Mouse (Mus musculus): ENCODE measurements around the gene Fstl4. TPM values are rescaled to one million over a fixed set of nuclear protein-coding genes. Genes with fewer than 3 reads are reported as not detected.

Fstl4 gene
- total RNA-seq, 2 experiments from 2014 or later: 11.6 to 12.8 TPM

- no peak for DNase-seq (ENCODE audit: low spot score in 2 of 2)
Measured at GRCm38 (mm10) chr11:53013906-53014305, 249.5 kb downstream of the Fstl4 start.

GRCm38 (mm10) chr11:53016358-53017021 lies 252.1 kb downstream of the Fstl4 start:
- DNase-seq (ENCODE audit: low spot score in 2 of 2): no peak

- DNase-seq (ENCODE audit: low spot score in 2 of 2): no peak
Measured at GRCm38 (mm10) chr11:53019509-53019908, 255.1 kb downstream of the Fstl4 start.

GRCm38 (mm10) chr11:53024403-53024802 lies 260.0 kb downstream of the Fstl4 start:
- no peak for DNase-seq (ENCODE audit: low spot score in 2 of 2)

DNA sequence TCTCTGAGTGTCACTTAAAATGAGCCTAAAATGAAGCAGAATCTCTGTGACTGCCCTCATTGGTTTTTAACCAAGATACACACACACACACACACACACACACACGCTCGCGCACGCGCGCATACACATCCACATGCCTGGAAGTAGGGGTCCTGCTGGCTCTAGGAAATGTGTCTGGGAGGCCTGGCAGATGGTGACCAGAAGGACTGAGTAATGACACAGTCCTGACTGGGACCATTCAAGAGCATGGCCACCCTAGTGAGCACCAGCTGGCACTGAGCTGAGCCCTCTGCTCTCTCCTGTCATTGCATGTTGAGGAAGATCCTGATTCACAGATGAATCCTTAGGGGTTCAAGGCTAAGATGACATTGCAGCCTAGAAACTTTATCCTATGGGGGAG lies 261.3 kb downstream of the Fstl4 start:
- no peak for DNase-seq (ENCODE audit: low spot score in 2 of 2)

DNA sequence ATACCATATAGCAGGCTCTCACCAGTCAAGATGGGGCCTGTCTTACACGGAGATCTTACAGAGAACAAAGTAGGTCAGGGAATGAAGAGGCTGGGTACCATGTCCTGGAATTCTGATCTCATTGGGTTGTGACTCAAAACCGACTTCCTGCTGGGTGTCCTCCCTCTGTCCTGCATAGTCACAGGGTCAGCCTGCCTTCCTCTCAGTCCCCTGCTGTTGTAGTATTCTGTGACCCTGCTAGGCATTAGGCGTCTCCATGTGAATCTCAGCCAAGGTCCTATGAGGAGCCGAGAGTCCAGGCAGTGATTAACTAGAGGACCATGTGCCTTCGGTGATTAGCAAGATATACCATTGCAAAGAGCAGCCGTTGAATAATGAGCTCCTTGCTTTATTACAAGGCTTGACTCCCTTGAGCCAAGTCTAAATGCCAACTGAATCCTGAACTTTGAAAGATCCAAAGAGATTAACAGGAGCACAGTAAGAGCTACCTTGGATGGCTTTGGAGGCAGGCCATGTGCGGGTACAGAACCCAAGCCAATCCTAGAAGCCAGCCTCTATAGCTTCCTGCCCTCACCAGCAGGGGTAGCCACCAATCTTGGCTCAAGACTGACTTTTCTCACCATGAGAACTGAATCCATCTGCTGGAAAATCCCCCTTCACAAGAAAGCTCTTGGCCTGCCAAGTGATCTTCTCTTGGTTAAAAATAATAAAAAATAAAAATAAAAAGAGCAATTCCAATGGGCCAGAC lies 264.2 kb downstream of the Fstl4 start:
- DNase-seq (ENCODE audit: low spot score in 2 of 2): no peak

GRCm38 (mm10) chr11:53031777-53032176 lies 267.3 kb downstream of the Fstl4 start:
- DNase-seq (ENCODE audit: low spot score in 2 of 2): no peak

DNA sequence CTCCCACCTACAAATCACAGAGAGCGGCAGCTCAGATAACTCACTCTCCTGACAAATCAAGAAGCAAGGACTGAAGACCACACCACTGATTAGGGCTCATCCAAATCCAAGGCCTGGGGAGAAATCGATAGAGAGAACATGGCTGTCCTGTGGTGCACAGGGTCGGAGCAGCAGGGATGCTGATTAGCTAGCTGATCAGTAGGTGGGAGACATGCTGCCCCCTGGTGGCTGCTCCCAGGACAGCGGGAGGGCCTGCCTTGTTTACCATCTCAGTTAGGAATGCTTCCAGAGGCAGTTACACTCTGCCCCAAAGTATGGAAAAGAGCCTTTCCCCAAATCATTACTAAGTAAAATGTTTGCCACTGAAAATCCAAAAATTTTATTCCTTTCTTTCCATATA lies 267.9 kb downstream of the Fstl4 start:
- peak; percentile 68 to 92 for DNase-seq (ENCODE audit: low spot score in 2 of 2)

- DNase-seq (ENCODE audit: low spot score in 2 of 2): no peak
Measured at GRCm38 (mm10) chr11:53035414-53035813, 271.0 kb downstream of the Fstl4 start.

GRCm38 (mm10) chr11:53046850-53047249 lies 282.4 kb downstream of the Fstl4 start:
- DNase-seq (ENCODE audit: low spot score in 2 of 2): no peak

DNA sequence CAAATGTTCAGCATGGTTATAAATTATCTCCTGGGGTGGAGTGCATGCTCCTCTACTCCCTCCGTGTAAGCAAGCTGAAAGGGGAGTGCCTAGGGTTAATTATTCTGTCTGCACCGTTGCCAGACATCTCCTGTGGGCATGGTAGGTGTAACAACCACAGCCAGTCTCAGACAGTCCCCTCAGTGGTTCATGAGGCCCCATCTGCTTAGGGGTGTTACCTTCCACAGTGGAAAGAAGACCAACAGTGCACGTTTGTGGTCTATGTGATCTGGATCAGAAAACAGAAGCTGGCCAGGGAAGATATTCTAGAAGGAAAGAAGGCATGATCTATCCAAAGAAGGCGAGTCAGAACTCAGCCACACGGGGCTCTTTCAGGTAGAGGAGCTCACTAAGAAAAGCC lies 289.7 kb downstream of the Fstl4 start:
- no peak for DNase-seq (ENCODE audit: low spot score in 2 of 2)

- DNase-seq (ENCODE audit: low spot score in 2 of 2): no peak
Measured at GRCm38 (mm10) chr11:53055896-53056295, 291.5 kb downstream of the Fstl4 start.

DNA sequence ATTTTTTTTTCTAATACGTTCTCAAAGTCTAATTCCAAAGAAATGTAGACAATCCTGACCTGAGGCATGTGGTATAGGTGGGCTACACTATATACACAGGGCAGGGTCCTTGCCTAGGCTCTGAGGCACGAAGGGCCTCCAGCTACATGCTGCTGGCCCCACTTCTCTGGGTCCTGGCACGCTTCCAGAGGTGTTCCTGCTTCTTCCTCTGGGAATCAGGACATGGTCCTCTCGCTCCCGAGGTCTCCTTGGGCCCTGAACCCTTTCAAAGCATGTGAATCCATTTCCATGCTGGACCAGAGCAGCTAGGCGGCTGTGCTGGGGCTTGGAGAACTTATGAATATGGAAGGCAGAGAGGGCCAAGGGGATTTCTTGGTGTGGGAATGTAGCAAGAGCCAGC lies 292.3 kb downstream of the Fstl4 start:
- DNase-seq (ENCODE audit: low spot score in 2 of 2): no peak

DNA sequence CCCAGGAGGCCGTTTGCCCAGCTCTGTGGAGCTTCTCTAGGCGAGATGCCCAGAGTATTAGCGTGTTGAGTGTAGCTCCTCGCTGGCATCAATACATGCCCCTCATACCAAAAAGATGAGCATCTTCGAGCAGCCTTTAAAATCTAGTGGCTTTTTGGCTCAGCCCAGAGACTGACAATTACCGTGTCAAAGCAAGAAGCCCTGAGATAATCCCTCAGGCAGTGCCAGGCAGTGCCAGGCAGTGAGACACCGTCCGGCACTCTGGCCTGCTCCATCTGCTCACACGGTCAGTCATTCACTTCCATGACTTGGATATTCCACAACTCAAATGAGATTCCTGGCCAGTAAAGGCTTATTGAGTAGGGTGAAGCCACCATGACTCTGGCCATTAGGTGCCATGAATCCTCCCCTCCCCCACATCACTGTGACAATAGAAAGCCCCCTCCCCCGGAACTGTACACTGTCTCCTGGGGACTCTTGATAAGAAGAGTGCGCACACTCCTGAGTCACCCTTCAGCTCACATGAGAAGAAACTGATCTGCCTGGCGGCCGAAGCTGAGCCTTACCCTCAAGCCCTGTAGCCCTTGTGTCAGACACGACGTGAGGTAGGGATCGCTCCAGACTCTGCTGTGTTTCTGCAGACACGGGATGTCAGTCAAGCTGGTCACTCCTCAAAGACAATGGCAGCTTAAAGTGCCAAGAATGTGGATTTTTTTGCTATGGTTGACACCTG lies 293.6 kb downstream of the Fstl4 start:
- no peak for DNase-seq (ENCODE audit: low spot score in 2 of 2)

DNA sequence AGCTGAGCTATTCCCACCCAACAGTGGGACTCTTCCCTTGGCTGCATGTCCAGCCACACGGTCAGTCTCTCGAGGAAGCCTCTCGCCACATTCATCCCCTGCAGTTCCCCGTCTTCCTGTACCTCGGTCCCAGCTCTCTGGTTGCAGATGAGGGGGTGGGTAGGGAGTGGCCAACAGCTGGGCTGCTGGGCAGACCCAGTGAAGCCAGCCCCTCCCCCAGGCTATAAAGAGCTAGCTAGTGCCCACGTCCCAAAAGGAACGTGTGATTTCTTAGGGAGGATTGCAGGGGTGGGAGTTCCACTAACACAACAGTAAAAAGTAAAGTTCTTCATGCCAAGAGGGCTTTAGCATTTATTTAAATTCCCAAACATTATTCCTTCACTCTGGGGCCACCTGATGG lies 294.1 kb downstream of the Fstl4 start:
- DNase-seq (ENCODE audit: low spot score in 2 of 2): no peak

DNA sequence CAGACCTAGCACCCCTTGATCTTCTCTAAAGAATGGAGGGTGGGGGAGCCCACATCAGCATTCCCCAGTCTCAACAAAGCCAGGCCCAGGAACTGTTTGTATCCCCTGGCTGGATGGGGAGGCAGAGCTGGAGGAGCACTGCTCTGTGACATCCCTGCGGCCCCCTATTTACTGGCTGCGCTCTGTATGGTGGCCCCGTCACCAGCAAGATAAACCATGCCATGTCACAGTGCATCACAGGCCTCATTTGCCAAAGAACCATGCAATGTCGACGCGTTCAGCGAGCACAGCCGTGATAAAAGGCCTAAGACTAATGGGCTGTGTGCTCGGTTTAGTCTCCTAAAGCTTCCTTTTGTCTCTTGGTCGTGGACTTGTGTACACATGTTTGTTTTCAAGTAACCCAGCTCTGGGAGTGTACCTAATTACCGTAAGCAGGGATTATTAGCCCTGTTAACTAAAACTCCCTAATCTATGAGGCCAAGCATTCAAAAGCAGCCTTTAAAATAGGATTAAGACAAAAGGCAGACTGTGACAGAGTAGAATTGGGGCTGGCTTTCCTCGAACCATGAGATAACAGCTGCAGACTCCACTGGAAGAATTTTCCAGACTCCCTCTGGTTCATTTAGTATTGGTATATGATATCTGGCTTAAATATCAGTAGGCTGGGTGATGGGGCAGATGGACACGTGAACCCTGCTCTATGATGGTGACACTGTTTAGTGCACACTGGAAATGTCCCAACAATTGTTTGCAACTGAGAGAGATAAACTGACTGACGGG lies 303.5 kb downstream of the Fstl4 start:
- DNase-seq (ENCODE audit: low spot score in 2 of 2): no peak

GRCm38 (mm10) chr11:53068479-53069065 lies 304.1 kb downstream of the Fstl4 start:
- DNase-seq (ENCODE audit: low spot score in 2 of 2): no peak

DNA sequence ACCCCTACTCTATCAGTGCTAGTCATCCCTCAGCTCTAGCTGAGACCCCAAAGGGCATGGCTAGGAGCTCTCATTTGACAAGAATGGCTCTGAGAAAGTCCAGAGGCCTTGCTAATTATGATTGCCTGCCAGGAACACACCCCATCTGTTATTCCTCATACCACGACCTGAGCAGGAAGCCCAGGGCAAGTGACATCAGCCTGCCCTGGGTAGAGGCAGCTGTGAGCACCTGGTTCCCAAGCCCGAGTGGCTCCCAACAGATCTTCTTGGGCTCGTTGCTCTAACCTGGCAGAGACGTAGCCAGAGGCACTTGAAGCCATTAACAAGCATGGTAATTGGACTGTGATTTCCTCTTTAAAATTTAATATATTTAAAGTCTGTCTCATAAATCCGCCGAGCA lies 305.3 kb downstream of the Fstl4 start:
- no peak for DNase-seq (ENCODE audit: low spot score in 2 of 2)

GRCm38 (mm10) chr11:53071602-53072001 lies 307.2 kb downstream of the Fstl4 start:
- no peak for DNase-seq (ENCODE audit: low spot score in 2 of 2)

GRCm38 (mm10) chr11:53077641-53078040 lies 313.2 kb downstream of the Fstl4 start:
- DNase-seq (ENCODE audit: low spot score in 2 of 2): no peak
